Mouse (Mus musculus) urinary bladder, postnatal 36 days (tissue): ENCODE results near the gene Gtf2h2.
A peak's percentile ranks its signal among the peaks of the same experiment; 100 is the strongest.
"Not testable (repeated sequence)": the region's sequence is repeated elsewhere in the genome, so short reads cannot be mapped to it uniquely, and the experiment has no call there.

ENCODE experiments used
- DNase-seq, 2 experiments: peaks; one replicate each; pipeline ENCODE4 v3.0.0; 2022; ENCODE audit warnings: low spot score in 2 of 2, mixed read lengths in 1 of 2

Gtf2h2 gene

DNA sequence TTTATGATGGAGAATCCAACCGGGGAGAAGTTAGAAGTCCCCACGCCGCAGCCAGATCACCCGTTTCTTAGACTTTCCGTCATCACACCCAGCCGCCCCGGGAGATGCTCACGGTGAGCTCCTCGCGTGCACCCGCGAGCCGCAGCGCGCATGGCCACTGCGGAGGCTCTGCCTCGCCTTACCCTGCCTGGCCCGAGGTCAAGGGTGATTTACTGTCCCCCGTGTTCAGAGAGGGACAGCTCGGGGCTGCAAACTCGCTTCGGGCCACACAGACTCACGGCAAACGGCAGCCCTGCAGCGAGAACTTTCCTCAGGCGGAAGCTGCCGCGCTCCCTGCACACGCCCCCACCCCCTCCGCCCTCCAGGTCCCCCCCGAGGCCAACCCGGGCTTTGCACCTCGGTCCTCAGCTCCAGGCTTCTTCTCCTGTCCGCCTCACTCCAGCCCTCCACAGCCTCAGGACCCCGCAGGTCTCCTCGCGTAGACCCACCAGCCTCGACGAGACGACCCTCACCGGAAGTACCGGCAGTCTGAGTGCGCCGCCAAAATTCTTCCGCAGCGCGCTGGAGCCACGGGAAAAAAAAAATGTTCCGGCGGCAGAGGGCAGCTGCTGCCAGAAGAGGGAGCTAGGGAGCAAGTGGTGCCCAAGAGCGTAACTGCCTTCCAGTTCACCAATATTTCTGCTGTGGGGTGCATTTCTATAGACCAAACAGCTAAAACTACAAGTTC is at the start of gene Gtf2h2:
Gene Gtf2h2, minus strand, starts transcription at position 519 of the 727 bp plus-strand sequence.
- peak; percentile 81 to 82 for DNase-seq

DNA sequence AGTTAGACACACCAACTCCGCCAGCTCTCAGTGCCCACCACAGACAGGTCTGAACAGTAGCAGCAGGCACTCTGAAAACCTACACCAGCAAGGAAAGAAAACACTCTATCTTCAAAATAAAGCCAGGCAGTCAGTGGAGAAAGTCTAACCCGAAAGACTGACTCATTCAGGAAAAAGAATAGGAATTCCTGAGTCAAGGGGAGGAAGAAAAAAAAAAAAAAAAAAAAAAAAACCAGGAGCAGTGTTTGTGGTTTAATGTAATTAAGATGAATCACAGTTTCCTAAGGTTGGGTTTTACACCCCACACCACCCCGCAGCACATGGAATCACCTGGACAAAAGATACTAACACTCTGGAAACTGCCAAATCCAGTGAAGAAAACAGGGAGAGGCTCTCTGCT is 43.8 kb upstream of the Gtf2h2 start:
- DNase-seq: no peak

DNA sequence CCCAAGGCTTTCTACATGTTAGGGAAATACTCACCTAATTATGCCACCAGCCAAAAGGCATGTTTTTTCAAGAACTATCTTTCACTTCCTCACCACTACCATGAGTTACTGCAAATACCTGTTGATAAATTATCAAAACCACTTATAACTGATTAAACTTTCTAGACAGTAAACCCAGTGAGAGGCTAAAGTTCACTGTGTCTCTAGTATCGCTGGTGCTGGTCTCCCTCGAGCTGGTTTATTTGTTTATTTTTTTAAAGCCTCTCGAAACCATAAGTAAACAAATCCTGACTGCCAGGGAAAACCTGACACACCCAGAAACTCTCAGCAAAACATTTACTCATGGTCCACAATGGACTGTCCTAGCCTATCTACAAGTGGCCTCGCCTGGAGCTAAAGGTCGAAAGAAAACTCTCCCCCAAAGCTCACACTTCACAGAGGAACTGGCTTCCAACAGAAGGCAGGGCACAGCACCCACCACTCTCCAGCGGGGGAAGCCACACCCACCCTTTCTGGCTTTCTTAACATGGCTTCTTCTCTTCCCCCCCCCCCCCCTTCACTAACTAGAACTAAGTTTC is 40.5 kb upstream of the Gtf2h2 start:
- DNase-seq: peak in 1 of 2 experiments; percentile 3

DNA sequence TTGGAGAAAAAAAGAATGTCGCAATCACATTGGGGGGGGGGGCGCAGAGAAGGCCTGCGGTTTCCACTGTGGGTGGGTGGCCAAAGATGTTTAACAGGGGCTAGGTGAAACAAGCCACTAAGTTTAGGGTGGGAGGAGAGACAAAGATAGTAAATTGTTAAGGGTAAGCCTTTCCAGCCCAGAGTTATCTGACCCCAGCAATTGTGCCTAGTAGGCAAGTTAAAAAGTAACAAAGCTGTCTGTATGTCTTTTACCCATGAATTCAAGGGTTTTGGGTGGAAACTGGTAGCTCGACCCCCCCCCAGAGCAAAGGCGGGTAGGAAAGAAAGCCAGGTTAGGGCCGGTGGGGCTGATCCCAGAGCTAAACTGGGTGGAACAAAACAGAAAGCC is 34.3 kb upstream of the Gtf2h2 start:
- DNase-seq: no peak

DNA sequence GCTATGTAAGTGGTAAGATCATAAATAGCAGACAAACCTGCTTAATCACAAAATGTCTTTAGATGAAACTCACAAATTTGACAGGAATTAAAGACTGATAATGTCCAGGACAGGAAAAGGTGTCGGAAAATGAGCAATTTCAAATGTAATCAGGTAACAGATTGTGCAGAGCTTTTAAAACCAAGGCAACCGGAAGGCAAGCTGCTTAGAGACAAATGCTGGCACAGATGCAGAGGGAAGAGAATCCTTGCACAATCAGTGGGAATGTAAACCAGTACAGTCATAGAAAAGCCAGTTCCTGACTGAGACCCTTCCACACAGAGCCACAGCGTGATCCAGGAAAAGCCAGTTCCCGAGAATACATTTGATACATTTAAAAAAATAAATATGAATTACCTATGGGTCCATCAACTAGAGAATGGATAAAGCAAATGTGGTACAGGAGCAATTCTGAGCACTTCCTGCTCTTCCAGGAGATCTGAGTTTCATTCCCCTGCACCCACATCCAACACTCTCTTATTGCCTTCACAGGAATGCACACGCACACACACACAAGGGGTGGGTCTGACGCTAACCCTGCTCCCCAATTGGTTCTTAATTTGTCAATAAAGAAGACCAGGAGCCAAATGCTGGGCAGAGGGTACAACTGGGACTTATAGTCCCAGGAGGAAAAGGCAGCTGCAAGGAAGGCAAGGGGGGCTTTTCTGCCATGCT is 33.7 kb upstream of the Gtf2h2 start:
- DNase-seq: no peak

DNA sequence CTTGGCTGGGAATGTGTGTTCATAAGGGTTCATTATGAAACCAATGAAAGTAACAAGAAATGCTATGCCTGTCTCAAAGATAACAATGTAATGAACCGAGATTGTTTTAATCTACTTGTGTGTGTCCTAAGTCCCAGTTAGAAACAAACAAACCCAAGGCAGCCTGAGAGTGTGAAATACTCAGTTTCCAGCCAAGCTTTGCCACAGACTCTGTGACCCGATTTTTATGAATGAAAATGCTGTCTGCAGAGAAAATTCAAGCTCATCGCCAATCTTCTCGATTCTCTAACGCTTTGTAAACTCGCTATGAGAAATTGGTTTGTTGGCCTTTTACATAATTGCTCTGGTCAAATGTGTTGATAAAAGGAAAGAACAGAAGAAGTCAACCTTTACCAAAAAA is 32.5 kb upstream of the Gtf2h2 start:
- no peak for DNase-seq

DNA sequence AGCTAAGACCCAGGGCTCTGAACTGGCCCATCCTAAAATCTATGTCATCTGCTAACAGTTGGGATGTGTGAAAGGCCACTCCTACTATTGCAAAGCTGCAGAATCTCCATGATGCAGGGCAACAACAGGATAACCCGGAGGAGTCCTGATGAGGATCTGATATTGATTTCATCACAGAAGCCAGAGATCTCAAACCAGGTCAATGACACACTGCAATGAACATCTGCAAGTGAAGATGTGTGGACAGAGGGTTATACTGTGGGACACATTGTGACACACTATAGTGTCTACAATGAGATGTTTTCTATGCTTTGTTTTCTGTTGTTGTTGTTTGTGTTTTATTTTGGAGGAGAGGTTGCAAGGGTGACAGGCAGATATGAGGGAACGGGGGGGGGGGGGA is 31.3 kb upstream of the Gtf2h2 start:
- DNase-seq: no peak

DNA sequence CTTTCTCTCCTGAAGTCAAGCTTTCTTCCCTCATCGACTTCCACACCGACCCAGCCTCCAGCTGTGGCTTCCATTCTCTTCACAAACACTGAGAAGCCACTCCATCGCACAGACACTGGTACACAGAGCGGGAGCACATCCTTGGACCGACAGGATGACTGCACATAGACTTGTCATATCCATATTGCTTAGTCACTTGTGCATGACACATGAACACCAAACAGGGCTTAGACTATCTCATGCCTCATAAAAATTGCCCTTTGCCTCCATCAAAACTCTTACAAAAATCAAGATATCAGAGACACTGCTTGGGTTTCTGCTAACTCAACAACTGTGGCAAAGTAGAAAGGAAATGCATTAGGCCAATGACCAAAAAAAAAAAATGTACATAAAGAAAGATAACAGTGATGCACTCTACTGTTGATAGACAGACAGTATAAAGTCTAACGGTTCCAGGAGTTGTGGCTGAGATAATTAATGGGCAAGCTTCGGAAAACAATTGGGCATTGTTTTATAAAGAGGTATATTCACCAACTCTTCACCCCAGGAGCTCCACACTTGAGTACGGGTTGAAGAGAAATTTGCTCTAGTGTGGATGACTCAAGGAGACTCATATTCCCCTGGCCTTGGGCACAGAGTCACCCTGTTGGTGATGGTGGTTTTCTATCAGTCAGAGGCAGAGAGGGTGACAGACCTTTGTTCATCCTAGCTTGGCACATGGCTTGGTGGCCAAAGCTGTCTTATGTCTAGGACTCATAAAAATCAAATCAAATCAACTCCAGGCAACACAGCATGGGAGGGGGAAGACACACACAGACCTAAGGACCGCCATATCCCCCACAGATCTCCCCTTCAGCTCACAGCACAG is 29.6 kb upstream of the Gtf2h2 start:
- DNase-seq: no peak

DNA sequence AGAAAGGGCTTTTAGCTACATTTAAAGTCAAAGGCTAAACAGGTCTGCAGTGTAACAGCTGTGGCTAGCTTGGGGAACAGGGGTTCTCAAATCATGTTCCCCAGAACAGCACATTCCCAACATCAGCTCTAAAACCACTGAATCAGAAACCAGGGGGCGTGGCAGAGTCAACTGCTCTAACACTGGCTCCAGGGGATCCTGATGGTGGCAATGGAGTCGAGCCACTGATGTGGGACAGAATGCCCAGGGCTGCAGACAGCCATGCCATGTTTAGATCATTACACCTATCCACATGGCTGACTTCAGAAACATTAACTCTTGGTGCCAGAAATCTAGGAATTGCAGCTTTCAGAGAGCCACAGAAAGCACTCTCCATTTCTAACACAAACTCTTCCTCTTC is 26.8 kb upstream of the Gtf2h2 start:
- DNase-seq: no peak

DNA sequence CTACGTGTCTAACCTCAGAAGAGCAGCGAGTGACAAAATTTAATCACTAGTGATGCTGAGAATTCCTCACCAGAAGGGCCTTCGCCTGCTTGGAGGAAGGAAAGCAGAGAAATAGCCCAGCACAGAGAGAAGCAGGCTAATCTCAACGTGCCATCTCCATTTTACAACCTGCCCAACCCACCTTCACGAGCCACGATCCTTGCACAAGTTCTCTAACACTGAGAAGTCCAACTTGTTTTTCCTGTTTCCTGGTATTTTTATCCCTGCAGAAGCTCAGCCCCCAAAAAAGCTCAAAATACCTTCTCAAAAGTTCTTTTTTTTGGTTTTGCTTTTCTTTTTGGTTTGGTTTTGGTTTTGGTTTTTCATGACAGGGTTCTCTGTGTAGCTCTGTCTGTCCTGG is 25.8 kb upstream of the Gtf2h2 start:
- DNase-seq: peak; percentile 45 to 48

DNA sequence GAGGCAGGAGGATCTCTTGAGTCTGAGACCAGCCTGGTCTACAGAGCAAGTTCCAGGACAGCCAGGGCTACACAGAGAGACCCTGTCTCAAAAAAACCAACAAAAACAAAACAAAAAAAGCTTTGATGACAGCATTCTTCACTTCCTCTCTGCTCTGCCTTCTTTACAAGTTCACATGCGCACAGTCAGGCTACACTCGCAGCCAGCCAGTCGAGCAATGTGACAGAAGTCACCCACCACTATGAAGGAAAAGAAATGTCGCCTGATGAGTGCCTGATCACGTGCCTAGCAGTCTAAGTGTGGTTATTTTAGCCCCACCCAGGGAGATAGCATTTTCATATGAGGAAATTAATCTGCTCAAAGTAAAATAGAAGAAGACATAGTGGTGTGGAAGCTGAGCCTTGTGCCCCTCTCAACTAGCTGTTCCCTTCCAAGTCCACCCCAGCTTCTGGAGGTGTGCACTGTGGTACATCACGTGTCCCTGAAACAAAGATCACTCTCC is 25.3 kb upstream of the Gtf2h2 start:
- no peak for DNase-seq

DNA sequence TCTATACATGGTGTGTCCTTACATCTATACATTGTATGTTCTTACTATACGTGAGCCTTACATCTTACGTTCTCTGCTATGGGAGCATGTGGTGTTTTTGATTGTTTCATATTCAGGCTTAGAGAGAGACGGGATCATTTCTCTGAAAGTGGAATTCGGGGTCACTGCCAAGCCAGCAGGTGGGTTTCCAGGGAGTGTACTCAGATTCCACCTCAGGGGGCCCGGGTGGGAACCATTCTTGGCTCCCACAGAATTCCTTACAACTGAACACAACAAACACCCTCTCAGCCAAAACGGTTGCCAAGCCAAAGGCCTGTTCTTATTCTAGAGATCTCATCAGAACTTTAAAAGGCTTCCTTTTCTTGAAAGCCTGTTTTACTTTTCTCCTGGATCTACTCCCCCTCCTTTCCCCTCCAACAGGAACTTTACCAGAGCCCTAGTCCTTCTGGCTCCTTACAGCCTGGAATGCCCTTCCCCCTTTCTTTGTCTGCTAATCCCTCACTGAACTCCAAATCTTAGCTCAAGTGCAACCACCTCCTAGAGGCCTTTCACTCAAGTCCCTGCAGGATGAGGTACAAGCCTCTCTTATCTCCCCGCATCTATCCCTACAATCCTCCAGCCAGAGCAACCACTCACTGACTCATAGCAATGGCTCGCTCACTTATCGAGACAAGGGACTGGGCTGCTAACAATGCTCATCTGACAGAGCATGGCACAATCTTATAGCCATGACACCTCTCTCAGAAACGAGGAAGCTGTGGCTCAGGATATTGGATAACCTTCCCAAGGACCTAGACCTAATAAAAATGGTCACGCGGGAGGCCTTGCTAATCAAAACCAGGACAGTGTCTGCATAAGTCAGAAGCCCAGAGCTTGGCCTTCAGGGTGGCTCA is 24.1 kb upstream of the Gtf2h2 start:
- DNase-seq: peak; percentile 3 to 13

DNA sequence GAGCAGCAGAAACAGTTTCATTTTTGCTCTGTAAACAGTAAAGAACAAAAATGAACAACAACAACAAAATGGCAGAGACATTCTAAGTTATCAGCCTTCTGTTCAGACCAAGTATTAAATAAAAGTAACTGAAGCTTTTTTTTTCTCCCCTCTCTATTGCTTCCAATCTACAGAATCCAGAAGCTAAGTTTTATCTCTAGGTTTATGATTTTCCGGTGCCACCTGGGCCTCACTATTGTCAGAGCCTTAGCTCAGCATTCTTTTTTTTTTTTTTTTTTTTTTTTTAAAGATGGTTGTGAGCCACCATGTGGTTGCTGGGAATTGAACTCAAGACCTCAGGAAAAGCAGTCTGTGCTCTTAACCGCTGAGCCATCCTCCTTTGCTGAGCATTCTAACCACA is 20.4 kb upstream of the Gtf2h2 start:
- no peak for DNase-seq

DNA sequence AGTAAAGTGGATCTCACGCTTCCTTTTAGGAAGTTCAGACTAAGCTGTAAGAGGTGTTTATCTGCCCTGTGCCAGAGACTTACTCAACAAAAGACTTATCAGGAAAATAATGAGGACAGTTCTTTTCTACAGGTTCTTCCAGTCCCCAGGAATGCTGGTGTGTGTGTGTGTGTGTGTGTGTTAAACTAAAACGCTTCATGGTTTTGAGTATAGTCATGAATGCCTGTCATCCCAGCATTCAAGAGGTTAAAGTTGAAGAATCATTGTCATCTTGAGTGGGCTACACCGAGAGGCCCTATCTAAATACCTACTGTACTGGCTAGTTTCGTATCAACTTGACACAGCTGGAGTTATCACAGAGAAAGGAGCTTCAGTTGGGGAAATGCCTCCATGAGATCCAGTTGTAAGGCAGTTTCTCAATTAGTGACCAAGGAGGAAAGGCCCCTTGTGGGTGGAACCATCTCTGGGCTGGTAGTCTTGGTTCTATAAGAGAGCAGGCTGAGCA is 19.5 kb upstream of the Gtf2h2 start:
- DNase-seq: no peak

DNA sequence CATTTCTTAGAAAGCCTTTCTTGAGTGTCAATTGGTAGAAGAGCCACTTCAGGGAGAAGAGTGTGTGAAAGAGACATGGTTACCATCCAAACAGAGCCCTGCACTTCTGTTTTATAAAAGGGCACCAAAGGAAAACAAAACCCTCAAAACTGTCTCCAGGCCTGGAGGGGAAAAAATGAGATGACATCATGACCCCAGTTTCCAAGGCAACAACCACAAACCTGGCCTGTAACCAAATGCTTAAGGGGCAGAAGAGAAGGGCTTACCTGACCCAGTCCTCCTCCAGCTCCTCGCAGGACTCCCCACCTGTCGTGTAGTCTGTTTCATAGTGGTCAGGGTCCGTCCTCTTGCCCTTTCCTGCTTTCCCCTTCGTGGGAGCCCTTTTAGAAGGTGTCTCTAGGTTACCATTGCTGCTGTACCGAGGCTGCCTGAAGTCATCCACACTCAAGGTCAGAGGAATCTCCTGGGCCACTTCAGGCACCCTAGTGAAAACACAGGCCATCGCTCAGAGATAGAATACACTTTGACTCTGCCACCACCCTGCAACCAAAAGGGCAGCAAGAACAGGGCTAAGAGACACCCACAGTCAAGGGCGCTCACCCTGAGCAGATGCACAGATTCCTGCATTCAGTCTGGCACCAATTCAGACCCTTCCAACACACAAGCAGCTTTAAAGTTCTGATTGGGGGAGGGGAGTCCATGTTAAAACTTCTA is 18.9 kb upstream of the Gtf2h2 start:
- DNase-seq: no peak

DNA sequence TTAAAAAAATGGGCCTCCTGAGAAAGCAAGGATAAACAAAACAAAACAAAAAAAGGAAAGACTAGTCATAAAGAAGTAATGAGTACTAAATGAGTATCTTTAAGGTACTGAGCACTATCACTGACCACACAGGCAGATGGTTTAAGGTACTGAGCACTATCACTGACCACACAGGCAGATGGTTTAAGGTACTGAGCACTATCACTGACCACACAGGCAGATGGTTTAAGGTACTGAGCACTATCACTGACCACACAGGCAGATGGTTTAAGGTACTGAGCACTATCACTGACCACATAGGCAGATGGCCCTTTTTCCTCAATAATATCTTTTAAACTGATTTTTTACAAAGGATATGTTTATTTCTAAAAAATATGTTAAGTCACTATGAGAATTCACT is 7.2 kb upstream of the Gtf2h2 start:
- DNase-seq: not testable (repeated sequence)

DNA sequence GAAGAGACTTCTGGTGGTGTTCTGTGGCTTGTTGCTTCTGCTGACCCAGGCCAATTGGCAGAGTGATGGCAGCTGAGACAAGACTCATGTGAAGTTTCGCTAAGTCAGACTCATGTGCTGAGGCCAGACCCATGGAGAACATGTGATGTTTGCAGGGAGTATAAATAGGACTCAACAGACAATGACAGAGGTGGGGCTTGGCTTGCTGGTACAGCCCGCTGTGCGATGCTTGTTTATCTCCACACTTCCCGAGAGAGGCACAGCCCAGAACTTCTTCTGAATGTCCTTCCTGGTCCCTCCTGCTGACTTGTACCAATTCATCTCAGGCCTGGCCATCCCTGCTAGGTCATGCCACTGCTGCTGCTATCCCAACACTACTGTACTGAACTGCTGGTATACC is 3.0 kb upstream of the Gtf2h2 start:
- DNase-seq: no peak

DNA sequence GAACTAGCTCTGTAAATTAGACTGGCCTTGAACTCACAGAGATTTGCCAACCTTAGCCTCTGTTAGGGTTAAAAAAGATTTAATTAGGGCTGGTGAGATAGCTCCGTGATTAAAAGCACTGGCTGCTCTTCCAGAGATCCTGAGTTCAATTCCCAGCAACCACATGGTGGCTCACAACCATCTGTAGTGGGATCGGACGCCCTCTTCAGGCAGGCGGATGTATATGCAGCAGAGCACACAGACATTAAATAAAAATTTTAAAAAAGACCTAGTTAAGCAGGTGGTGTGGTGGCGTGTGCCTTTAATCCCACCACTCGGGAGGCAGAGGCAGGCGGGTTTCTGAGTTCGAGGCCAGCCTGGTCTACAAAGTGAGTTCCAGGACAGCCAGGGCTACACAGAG is 2.0 kb upstream of the Gtf2h2 start:
- not testable (repeated sequence) for DNase-seq

DNA sequence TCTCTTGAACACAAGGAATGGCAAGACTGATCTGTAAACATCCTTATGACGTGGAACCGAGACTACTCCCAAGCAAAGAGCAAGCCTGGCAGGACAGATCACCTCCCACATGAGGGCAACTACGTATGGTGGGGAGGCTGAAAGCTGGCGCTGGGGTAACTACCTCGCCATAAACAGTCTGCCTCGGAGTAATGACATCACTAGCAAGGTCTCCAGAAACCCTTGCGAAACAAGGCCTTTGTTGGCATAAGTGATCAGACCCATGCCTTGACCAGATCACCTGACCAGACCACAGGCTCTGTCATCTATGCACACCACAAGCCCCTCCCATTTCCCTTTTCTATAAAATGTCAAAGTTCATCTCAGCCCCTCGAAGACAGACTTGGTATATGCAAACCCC is 934 bp upstream of the Gtf2h2 start:
- no peak for DNase-seq

DNA sequence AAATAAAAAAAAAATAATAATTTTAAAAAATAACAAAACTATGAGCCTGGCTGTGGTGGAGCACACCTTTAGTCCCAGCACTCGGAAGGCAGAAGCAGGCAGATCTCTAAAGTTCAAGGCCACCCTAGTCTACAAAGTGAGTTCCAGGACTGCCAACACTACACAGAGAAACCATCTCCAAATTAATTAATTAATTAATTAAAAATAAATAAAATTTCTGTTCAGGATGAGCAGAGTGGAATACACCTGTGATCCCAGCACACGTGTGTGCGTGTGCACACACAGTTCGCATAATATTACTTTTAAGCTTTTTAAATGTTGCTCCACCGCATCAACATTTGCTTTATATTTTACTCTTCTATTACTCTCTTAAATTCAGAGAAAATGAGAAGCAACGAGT is 756 bp downstream of the Gtf2h2 start:
- no peak for DNase-seq
